Mouse (Mus musculus): ENCODE results near the gene Pcca.
"Not testable (repeated sequence)": the region's sequence is repeated elsewhere in the genome, so short reads cannot be mapped to it uniquely, and the experiment has no call there.

Gene Pcca

GRCm38 (mm10) chr14:122557353-122557752, 23.2 kb downstream of the Pcca start:
- no peak for DNase-seq (ENCODE audit: extremely low read depth, low read depth, low spot score)

- not testable (repeated sequence) for DNase-seq (ENCODE audit: extremely low read depth, low read depth, low spot score)
Measured at GRCm38 (mm10) chr14:122560893-122561452, 26.8 kb downstream of the Pcca start.

GRCm38 (mm10) chr14:122570862-122571261, 36.7 kb downstream of the Pcca start:
- DNase-seq (ENCODE audit: extremely low read depth, low read depth, low spot score) = no peak

- DNase-seq (ENCODE audit: extremely low read depth, low read depth, low spot score) = no peak
Measured at GRCm38 (mm10) chr14:122574064-122574751, 40.1 kb downstream of the Pcca start.

GRCm38 (mm10) chr14:122577816-122578215, 43.7 kb downstream of the Pcca start:
- no peak for DNase-seq (ENCODE audit: extremely low read depth, low read depth, low spot score)

GRCm38 (mm10) chr14:122582057-122582456, 47.9 kb downstream of the Pcca start:
- no peak for DNase-seq (ENCODE audit: extremely low read depth, low read depth, low spot score)

- DNase-seq (ENCODE audit: extremely low read depth, low read depth, low spot score) = no peak
Measured at GRCm38 (mm10) chr14:122582491-122583077, 48.5 kb downstream of the Pcca start.

DNA sequence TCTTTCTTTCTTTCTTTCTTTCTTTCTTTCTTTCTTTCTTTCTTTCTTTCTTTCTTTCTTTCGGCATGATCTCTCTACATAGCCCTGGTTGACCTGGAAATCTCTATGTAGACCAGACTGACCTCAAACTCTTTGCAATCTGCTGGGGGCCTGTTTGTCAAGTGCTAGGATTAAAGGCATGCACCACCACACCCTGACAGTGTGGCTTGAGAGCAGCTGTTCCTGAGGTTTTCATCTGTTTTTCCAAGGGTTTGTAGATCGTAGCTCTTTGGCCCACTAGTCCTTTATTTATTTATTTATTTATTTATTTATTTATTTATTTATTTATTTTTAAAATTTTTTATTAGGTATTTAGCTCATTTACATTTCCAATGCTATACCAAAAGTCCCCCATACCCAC, 50.0 kb downstream of the Pcca start:
- DNase-seq (ENCODE audit: extremely low read depth, low read depth, low spot score) = not testable (repeated sequence)

- no peak for DNase-seq (ENCODE audit: extremely low read depth, low read depth, low spot score)
Measured at GRCm38 (mm10) chr14:122586942-122587341, 52.8 kb downstream of the Pcca start.

GRCm38 (mm10) chr14:122597534-122597933, 63.4 kb downstream of the Pcca start:
- no peak for DNase-seq (ENCODE audit: extremely low read depth, low read depth, low spot score)

- no peak for DNase-seq (ENCODE audit: extremely low read depth, low read depth, low spot score)
Measured at GRCm38 (mm10) chr14:122598802-122599201, 64.7 kb downstream of the Pcca start.

DNA sequence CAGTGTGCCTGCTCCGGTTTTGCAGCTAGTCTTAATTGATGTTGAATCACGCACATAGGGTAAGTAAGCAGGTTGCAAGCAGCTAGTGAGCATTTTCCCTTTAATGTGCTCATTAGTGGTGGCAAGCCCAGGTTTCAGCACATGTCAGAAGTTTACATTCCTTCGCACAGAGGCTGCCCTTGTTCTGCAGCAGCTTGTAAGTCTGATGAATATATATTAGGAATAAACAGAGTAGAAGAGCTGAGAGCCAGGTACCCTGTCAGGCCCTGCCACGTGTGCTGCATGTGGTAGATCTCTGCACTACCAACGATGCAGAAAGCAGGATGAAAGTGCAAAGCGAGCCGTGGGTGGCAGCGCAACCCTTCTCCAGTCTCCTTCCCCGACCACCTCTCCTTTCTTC, 65.7 kb downstream of the Pcca start:
- no peak for DNase-seq (ENCODE audit: extremely low read depth, low read depth, low spot score)

DNA sequence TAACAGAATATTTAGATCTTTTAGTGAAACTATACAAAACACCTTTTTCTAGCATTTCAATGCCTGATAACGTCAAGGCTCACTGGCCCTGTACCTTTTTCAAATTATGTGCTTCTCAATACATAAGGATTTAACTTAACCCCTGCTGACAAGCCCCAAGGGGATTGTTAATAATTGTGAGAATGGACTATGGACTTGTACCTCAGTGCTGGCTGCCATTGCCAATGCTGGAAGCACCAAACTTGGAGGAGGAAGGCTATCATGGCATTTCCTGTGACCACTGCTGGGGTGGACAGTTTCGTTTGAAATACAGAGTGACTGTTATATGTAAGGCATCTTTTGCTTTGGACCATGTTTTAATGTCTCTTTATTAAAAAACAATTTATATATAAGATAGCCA, 68.6 kb downstream of the Pcca start:
- DNase-seq (ENCODE audit: extremely low read depth, low read depth, low spot score) = no peak

DNA sequence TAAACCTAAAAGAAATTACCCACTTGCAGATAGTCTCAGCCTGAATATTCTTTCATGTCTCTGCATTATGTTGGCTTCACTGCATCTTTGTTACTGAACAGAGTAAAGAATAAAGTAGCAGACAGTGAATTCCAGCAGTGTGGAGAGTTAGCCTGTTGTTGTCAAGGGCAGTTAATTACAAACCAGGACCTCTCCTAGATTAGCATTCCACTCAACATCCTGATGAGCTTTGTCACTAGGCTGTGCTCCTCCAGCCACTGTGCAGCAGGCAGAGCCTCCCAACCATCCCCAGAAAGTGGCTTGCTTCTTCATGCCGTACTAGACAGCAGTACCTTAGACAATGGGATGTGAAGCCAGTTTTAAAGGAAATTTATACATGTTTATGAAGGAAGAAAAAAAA, 72.4 kb downstream of the Pcca start:
- DNase-seq (ENCODE audit: extremely low read depth, low read depth, low spot score) = no peak

- DNase-seq (ENCODE audit: extremely low read depth, low read depth, low spot score) = no peak
Measured at GRCm38 (mm10) chr14:122607456-122607855, 73.3 kb downstream of the Pcca start.

- DNase-seq (ENCODE audit: extremely low read depth, low read depth, low spot score) = no peak
Measured at GRCm38 (mm10) chr14:122608323-122608722, 74.2 kb downstream of the Pcca start.

DNA sequence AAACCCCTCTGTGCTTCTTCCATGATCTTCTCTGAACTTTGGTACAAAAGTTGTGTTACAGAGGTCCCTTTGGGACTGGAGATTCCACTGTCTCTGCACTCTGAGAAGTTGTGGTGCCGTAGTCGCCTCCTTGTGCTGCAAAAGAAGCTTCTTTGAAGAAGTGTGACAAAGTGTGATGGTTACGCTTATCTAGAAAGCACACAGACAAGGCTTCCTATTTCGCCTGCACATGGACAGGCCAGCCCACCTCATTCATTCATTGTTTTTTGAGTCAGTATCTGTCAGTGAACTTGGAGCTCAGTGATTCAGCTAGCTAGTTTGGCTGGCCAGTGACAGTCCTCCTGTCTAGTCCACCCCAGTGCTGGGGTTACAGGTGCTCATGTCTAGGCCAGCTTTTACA, 76.9 kb downstream of the Pcca start:
- no peak for DNase-seq (ENCODE audit: extremely low read depth, low read depth, low spot score)

DNA sequence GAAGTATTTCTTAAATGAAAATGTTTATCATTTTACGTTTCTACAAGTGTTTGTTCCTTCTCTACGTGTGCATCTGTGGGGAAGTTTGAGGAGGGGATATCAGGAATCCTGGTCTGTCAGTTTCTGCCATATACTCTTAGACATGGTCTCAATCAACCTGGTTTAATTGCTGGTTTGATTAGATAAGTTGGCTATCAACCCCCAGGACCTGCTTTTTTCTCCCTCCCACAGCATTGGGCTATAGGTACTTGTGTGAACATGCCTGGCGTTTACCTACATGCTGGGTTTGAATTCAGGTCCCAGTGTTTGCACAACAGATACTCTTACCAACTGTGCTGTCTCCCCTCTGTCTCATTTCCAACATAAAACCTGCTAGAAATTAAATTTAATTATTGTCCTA, 78.2 kb downstream of the Pcca start:
- no peak for DNase-seq (ENCODE audit: extremely low read depth, low read depth, low spot score)

DNA sequence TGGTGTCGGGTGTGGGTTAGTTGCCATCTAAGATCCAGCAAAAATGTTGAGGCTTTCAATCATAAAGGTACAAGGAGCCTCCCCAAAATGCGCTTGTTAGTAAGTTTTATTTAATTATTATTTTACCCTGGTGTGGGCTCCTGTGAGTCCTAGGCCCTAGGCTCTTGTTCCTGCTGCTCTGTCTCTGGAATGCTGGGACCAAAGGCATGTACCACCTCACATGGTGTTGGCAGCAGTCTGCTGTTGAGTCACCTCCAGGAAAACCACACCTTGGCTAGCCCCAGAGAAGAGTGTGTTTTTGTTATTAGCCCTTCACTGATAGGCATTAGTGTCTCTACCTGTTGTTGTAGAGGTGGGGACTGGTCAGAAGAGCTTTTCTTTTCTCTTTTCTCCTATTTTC, 83.5 kb downstream of the Pcca start:
- no peak for DNase-seq (ENCODE audit: extremely low read depth, low read depth, low spot score)

GRCm38 (mm10) chr14:122633416-122633815, 99.3 kb downstream of the Pcca start:
- no peak for DNase-seq (ENCODE audit: extremely low read depth, low read depth, low spot score)

DNA sequence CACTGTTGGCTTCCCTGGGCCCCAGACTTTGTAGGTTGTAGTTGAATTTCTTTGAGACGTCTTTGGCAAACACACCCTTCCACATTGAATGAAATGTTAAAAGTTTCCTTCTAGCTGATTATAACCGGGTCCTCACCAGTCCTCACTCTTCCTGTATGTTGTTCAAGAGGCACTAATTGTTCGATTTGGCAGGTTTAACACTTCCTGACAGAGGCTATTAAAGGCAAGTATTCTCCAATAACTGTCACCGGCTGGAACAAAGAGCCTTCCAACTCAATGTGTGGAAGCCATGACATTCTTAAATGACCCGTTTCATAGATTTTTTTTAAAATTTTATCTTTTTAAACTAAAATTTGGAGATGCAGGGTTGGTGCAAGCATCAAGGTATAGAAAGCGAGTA, 102.5 kb downstream of the Pcca start:
- DNase-seq (ENCODE audit: extremely low read depth, low read depth, low spot score) = no peak

- DNase-seq (ENCODE audit: extremely low read depth, low read depth, low spot score) = no peak
Measured at GRCm38 (mm10) chr14:122637798-122638555, 103.9 kb downstream of the Pcca start.

Measured in fat pad, adult 2 months (tissue).